Mouse (Mus musculus) neural tube, embryonic 15.5 days (tissue): ENCODE measurements around the gene Hoxa10. TPM values are rescaled to one million over a fixed set of nuclear protein-coding genes. Genes with fewer than 3 reads are reported as not detected.

Source experiments
- ATAC-seq: fragments of 200-750 bp; cut with Nextera tagmentation; 2 replicates; pipeline ENCODE4 v1.8.0; 2017; ENCODE audit warnings: mild to moderate bottlenecking, moderate TSS enrichment, moderate library complexity; ENCODE audit not compliant: low FRiP score
- H3K27ac ChIP-seq: fragments of 300-500 bp; sonication (generic); replicated peaks from 2 replicates; pipeline ENCODE4 v1.5.1; 2015; ENCODE audit warnings: mild to moderate bottlenecking, inconsistent platforms
- H3K27me3 ChIP-seq: fragments of 300-500 bp; sonication (generic); replicated peaks from 2 replicates; pipeline ENCODE4 v1.6.1; 2015; ENCODE audit warnings: inconsistent platforms
- H3K36me3 ChIP-seq: fragments of 300-500 bp; sonication (generic); 2 replicates; pipeline ENCODE4 v1.6.1; 2015; ENCODE audit warnings: inconsistent platforms
- H3K4me1 ChIP-seq: fragments of 300-500 bp; sonication (generic); 2 replicates; pipeline ENCODE4 v1.6.1; 2015; ENCODE audit warnings: inconsistent platforms
- H3K4me2 ChIP-seq: fragments of 300-500 bp; sonication (generic); 2 replicates; pipeline ENCODE4 v1.6.1; 2015; ENCODE audit warnings: inconsistent platforms, mild to moderate bottlenecking, moderate library complexity
- H3K4me3 ChIP-seq: fragments of 300-500 bp; sonication (generic); replicated peaks from 2 replicates; pipeline ENCODE4 v1.5.1; 2015; ENCODE audit warnings: mild to moderate bottlenecking, inconsistent platforms
- H3K9ac ChIP-seq: fragments of 300-500 bp; sonication (generic); replicated peaks from 2 replicates; pipeline ENCODE4 v1.6.1; 2015; ENCODE audit warnings: mild to moderate bottlenecking, inconsistent platforms
- H3K9me3 ChIP-seq: fragments of 300-500 bp; sonication (generic); replicated peaks from 2 replicates; pipeline ENCODE4 v1.6.1; 2016; ENCODE audit warnings: inconsistent platforms
- WGBS: fragments of 180-500 bp; shearing (Covaris S2); methylation state at CpG from one replicate; pipeline ENCODE4 v1.1.7; 2015; ENCODE audit warnings: mixed read lengths; 5-methylcytosine and 5-hydroxymethylcytosine counted together
- polyA plus RNA-seq: library from polyadenylated mRNA; unstranded; fragments of >200 nt; fragmentation: Nextera tagmentation; extraction: Ambion mirVana; gene quantifications from 2 replicates; pipeline ENCODE4 v1.2.1, GENCODE M21; 2015

Hoxa10 gene
- polyA plus RNA-seq, 1 experiment from 2014 or later, result 48.9 TPM

DNA sequence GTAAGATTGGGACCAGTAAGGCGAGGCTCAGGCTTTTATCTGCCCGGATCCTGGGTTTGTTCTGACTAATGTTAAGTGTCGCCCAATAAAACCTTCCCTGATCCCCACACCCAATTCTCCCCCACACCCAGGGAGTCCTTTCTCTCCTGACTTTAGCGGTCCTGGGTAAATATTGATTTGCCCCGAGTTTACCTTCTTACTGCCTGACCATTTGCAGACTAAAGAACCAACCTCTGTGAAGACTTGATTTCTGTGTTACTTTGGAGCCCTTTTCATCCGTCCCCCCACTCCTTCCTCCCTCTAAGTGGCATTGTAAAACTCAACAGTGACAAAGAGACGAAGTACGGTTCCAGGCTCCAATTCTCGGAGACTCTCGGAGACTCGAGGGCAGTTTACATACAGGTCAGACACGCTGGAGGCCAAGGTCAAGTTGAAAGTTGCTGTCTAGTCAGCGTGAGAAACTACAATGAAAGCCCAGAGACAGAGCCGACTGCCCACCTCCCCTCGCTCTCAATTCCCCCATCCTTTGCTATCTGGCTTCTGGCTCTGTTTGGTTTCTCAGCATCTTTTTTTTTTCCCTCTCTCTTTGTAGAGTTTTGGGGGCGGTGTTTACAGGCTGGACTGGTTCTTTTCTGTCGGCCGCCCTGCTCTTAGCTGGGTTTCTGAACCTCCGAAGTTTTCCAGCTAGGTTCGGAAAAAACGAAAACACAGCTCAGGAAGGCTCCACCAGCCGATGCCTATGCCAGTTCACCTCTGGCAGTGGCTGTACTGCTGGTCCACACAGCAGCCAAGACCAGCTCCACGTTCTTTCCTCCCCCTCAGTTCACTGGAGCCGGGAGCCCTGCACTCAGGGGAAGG, 22.0 kb upstream of the Hoxa10 start:
- H3K4me2 ChIP-seq, result no peak overlapping the region
- no peak overlapping the region for H3K4me3 ChIP-seq
- no peak overlapping the region for H3K27ac ChIP-seq
- H3K27me3 ChIP-seq, result peaks cover 79% of the 10 kb centered on the region
- no peak overlapping the region for H3K9ac ChIP-seq
- WGBS, result 1% methylated on average over 24 of the region's 24 CpGs
- no peak for ATAC-seq
- H3K9me3 ChIP-seq, result no peaks in the 10 kb centered on the region
- peaks cover 11% of the 10 kb centered on the region for H3K4me1 ChIP-seq
- H3K36me3 ChIP-seq, result no peaks in the 10 kb centered on the region

DNA sequence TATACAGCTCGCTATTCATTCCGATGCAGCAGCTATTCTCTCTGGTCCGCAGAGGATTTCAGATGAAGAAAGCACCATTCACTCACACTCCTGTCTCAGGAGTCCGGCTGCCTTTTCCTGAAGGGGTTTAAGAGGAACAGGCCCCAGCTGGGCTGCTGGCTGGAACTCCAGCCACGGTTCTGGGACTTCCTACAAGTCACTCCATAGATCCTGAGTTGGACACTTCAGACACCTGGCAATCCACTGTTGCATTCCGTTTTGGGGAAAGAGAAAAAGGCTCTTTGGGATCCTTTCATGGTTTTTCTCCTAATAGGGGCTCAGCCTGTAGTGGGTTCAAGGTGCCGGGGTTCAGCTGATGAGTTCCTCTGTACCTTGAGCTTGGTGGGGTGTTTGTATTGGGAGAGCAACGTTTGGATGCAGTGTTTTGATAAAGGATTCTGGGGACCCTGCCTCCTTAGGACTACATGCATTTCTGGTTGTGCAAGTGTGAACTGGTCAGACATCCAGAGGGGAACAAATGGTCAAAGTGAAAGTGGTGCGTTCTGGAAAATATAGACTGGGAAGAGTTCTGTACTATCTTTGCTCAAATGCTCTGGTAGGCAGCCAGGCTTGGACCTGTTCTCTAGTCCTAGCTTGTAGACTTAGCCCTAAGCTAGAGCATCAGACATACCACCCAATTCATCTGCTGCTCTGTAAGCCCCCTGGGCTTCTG, 21.3 kb upstream of the Hoxa10 start:
- 3% methylated on average over 9 of the region's 9 CpGs for WGBS
- H3K27ac ChIP-seq, result no peak overlapping the region
- peaks cover 82% of the 10 kb centered on the region for H3K27me3 ChIP-seq
- ATAC-seq, result no peak
- H3K4me1 ChIP-seq, result peaks cover 11% of the 10 kb centered on the region
- no peak overlapping the region for H3K4me2 ChIP-seq
- no peaks in the 10 kb centered on the region for H3K9me3 ChIP-seq
- H3K36me3 ChIP-seq, result no peaks in the 10 kb centered on the region
- no peak overlapping the region for H3K4me3 ChIP-seq
- H3K9ac ChIP-seq, result no peak overlapping the region

DNA sequence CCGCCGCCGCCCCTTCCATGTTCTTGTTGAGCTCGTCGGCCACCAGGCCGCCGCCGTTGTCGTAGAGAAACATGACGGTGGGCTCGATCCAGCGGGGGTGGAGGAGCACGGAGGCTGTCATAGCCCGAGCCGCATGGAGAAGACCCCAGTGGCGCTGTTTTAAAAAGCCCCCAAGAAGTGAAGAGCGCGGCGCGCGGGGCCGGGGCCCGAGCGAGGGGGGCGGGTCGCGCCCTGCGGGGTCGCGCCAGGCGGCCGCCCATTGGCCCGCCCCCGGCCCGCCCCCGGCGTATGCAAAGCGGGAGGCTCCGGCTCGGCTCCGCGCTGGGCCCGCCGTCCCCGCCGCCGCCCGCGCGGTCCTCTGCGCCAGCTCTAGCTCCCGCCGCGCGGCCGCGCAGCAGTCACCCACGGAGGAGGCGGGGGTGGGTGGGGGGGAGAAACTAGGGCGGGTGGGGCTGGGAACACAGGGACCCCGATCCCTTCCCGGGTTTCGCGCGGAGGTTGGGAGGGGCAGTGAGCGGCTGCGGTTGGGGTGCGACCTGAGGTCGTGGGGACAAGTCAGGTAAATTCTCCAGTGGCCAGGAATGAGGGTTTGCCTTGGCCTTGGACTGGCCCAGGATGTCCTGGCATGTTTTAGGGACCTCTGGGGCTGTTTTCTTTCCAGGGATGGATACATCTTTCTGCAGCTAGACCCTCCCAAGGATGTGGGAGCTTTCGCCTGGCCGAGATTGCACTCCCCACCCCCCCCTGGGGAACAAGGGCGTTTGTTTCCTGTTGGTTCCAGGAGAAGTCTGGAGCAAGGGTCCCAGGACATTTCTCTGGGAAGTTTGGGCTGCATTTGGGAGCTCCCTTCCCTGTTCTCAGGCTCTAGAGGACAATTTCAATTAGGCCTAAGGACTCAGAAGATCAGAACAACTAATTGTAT, 20.3 kb upstream of the Hoxa10 start, which contains the start of gene Hoxa13:
Gene Hoxa13 (minus strand): TSS at position 227 of the 922 bp plus-strand sequence.
- peak; percentile 53; the same call in 1 of the 2 replicates for ATAC-seq

DNA sequence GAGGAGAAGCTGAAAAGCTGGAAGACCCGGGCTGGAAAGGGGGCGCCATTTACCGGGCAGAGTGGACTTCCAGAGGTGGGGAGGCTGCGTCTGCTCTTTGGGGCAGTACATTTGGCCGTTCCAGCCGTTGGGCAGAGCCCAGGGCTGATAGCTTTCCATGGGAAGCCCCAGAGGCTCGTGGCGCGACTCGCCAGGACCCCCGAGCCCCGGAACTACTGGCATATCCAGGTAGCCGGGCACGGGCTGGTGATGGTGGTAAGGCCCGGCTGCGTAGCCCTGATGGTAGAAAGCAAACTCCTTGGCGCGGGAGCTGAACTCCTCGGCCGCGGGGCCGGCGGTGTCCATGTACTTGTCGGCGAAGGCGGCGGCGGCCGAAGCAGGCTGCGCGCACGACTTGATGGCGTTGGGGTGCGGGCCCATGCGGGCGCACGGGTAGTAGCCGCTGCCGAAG, 19.2 kb upstream of the Hoxa10 start:
- Histone ChIP-seq H3K9me3 (no peaks in the 10 kb centered on the region), H3K4me2 (peak overlapping the region; percentile 48), H3K27me3 (peaks cover 78% of the 10 kb centered on the region), H3K36me3 (no peaks in the 10 kb centered on the region), H3K4me3 (peak overlapping the region; percentile 15), H3K9ac (no peak overlapping the region), H3K4me1 (peaks cover 11% of the 10 kb centered on the region), H3K27ac (no peak overlapping the region)
- ATAC-seq, result no peak
- WGBS, result under 1% methylated on average over 39 of the region's 39 CpGs

More for the DNA sequence above, 20.3 kb upstream of the Hoxa10 start, which contains the start of gene Hoxa13:
- peak within 1 kb of the TSS; percentile 48 for H3K4me2 ChIP-seq
- no peak within 1 kb of the TSS for H3K9ac ChIP-seq
- no peak within 1 kb of the TSS for H3K27ac ChIP-seq
- no peaks in the 10 kb centered on the region for H3K36me3 ChIP-seq
- under 1% methylated on average over 56 of the region's 72 CpGs for WGBS
- peaks cover 81% of the 10 kb centered on the region for H3K27me3 ChIP-seq
- peak within 1 kb of the TSS; percentile 20 for H3K4me3 ChIP-seq
- H3K4me1 ChIP-seq, result peaks cover 11% of the 10 kb centered on the region
- H3K9me3 ChIP-seq, result no peaks in the 10 kb centered on the region

GRCm38 (mm10) chr6:52259081-52259790, 18.6 kb upstream of the Hoxa10 start:
- 2% methylated on average over 24 of the region's 25 CpGs for WGBS
- no peak for ATAC-seq
- no peaks in the 10 kb centered on the region for H3K9me3 ChIP-seq
- H3K27ac ChIP-seq, result no peak overlapping the region
- peaks cover 76% of the 10 kb centered on the region for H3K27me3 ChIP-seq
- peaks cover 11% of the 10 kb centered on the region for H3K4me1 ChIP-seq
- H3K4me2 ChIP-seq, result no peak overlapping the region
- no peaks in the 10 kb centered on the region for H3K36me3 ChIP-seq
- H3K9ac ChIP-seq, result no peak overlapping the region
- peak overlapping the region; percentile 15; the same call in 1 of the 2 replicates for H3K4me3 ChIP-seq

DNA sequence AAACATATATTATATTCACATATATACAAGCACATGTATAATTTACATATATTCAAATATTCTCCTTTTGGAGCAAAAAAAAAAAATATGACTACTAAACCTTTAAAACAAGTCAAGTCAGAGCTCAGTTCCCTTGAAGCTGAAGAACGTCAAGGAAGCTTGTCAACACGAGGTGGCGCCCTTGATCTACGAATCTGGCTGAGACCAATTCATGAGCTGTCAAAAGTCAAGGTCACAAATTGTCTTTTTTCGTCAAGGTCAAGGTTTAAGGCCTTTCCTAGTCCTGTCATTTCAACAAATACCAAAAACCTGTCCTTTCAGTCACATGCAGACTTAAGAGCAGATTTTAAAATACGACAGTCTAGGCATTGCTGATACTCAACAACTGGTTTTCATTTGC, 16.3 kb upstream of the Hoxa10 start:
- peaks cover 19% of the 10 kb centered on the region for H3K4me1 ChIP-seq
- WGBS, result under 1% methylated on average over 6 of the region's 6 CpGs
- H3K27me3 ChIP-seq, result peaks cover 72% of the 10 kb centered on the region
- ATAC-seq, result no peak
- no peak overlapping the region for H3K9ac ChIP-seq
- no peak overlapping the region for H3K4me3 ChIP-seq
- no peak overlapping the region for H3K4me2 ChIP-seq
- H3K9me3 ChIP-seq, result no peaks in the 10 kb centered on the region
- H3K36me3 ChIP-seq, result no peaks in the 10 kb centered on the region
- no peak overlapping the region for H3K27ac ChIP-seq

DNA sequence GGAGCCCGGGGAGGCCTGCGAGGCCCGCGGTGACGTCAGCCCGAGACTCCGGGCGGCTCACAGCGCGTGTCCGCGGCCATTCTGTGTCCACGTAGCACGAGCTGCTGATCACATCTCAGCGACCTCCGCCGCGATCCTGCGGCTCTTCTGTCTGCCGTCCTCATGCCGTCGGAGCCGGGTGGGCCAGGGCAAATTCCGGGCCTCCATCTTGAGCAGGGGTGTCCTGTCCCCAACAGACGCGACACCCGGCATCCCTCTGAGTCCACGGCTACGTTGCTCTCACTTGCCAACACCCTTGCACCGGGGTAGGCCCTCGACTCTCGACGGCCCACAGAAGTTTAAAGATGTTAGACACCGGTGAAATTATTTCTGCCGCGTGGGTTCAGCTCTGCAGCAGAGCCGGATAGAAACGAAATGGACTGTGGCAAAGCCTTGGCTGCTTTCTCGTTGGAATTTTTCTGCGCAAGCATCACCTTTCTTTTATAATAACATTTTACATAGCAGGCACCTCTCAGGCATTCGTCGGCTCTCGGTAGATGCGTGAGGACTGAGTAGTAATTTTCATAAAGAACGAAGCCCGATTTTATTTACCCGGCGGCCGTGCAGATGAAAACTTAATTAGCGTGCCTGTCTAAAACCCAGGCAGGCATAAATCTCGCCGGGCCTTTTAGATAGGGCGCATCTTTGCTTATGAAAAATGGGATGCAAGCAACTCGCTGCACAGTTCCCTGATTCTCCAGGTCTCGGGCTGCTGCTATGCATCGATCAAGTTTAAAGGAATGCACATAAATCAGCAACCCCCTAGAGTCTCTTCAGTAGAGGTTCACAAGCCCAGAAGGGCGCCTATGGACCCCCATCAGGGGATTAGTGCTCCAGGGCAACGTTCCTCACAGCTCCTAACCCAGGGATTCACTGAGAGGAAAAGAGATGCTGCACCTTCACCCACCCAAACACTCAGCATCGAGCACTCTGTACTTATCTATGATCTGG, 13.2 kb upstream of the Hoxa10 start:
- no peaks in the 10 kb centered on the region for H3K36me3 ChIP-seq
- H3K27me3 ChIP-seq, result peaks cover 84% of the 10 kb centered on the region
- 2% methylated on average over 59 of the region's 59 CpGs for WGBS
- no peaks in the 10 kb centered on the region for H3K9me3 ChIP-seq
- no peak for ATAC-seq
- no peak overlapping the region for H3K9ac ChIP-seq
- H3K4me3 ChIP-seq, result 0 out of 2 replicates have a peak overlapping the region, but pooled peaks have one; percentile 8
- no peak overlapping the region for H3K27ac ChIP-seq
- H3K4me1 ChIP-seq, result peaks cover 8% of the 10 kb centered on the region; the same call in 1 of the 2 replicates
- H3K4me2 ChIP-seq, result peak overlapping the region; percentile 16

DNA sequence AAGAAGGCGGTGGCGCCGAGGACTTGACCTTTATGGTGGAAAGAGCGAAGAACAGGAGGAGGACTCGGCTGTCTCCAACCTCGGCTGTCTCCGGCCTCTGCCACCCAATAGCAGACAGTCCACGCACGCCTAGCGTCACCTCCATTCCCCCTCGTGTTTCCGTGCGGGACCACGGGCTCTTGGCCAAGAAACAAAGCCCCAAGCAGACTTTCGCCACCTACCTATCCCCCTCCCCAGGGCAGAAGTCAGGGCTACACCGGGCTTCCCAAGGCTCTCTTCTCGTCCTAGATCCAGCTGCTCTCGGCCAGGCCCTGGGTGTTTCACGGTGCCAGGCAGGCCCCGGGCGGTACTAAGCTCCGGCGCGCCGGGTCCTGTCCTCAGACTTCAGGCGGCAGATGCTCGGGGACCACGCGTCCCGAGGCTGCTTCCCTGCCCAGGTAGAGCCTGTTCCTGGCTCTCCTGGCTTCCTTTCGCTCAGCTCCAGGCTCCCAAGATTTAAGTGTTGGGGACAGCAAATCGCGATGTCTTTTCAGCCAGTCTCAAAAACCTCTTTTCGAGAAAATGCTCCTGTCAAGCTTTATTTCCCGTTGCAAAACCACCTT, 12.2 kb upstream of the Hoxa10 start:
- ATAC-seq, result no peak
- WGBS, result 3% methylated on average over 34 of the region's 35 CpGs
- Histone ChIP-seq H3K4me3 (0 out of 2 replicates have a peak overlapping the region, but pooled peaks have one; percentile 8), H3K27ac (no peak overlapping the region), H3K9ac (no peak overlapping the region), H3K9me3 (no peaks in the 10 kb centered on the region), H3K36me3 (no peaks in the 10 kb centered on the region), H3K4me2 (peak overlapping the region; percentile 16), H3K27me3 (peaks cover 83% of the 10 kb centered on the region), H3K4me1 (peaks cover 8% of the 10 kb centered on the region; the same call in 1 of the 2 replicates)

GRCm38 (mm10) chr6:52252016-52252774, 11.5 kb upstream of the Hoxa10 start:
- Histone ChIP-seq H3K9ac (no peak overlapping the region), H3K4me1 (peaks cover 8% of the 10 kb centered on the region; the same call in 1 of the 2 replicates), H3K36me3 (no peaks in the 10 kb centered on the region), H3K4me2 (peak overlapping the region; percentile 16), H3K9me3 (no peaks in the 10 kb centered on the region), H3K27me3 (peaks cover 82% of the 10 kb centered on the region), H3K4me3 (no peak overlapping the region), H3K27ac (no peak overlapping the region)
- ATAC-seq, result no peak
- 4% methylated on average over 24 of the region's 24 CpGs for WGBS
